Mouse (Mus musculus) liver, embryonic 15.5 days (tissue): Measurements from ENCODE around the gene Gxylt2. TPM values are rescaled to one million over a fixed set of nuclear protein-coding genes. Genes with fewer than 3 reads are reported as not detected.
A peak's percentile ranks its signal among the peaks of the same experiment; 100 is the strongest.

Experiments
- ATAC-seq: fragments of 200-750 bp; cut with Nextera tagmentation; 2 replicates; pipeline ENCODE4 v1.8.0; 2017; ENCODE audit warnings: moderate number of reproducible peaks, mild to moderate bottlenecking, moderate library complexity; ENCODE audit not compliant: insufficient read depth
- H3K27ac ChIP-seq: fragments of 300-500 bp; sonication (generic); replicated peaks from 2 replicates; pipeline ENCODE4 v1.5.1; 2015; ENCODE audit warnings: mild to moderate bottlenecking, inconsistent platforms
- H3K27me3 ChIP-seq: fragments of 300-500 bp; sonication (generic); 2 replicates; pipeline ENCODE4 v1.6.1; 2015; ENCODE audit warnings: mild to moderate bottlenecking, inconsistent platforms
- H3K36me3 ChIP-seq: fragments of 300-500 bp; sonication (generic); replicated peaks from 2 replicates; pipeline ENCODE4 v1.6.1; 2015; ENCODE audit warnings: moderate library complexity, mild to moderate bottlenecking, inconsistent platforms
- H3K4me1 ChIP-seq: fragments of 300-500 bp; sonication (generic); replicated peaks from 2 replicates; pipeline ENCODE4 v1.6.1; 2015; ENCODE audit warnings: inconsistent platforms
- H3K4me2 ChIP-seq: fragments of 300-500 bp; sonication (generic); 2 replicates; pipeline ENCODE4 v1.6.1; 2015; ENCODE audit warnings: moderate library complexity, mild to moderate bottlenecking, inconsistent platforms
- H3K4me3 ChIP-seq: fragments of 300-500 bp; sonication (generic); replicated peaks from 2 replicates; pipeline ENCODE4 v1.5.1; 2015; ENCODE audit warnings: mild to moderate bottlenecking, inconsistent platforms
- H3K9ac ChIP-seq: fragments of 300-500 bp; sonication (generic); 2 replicates; pipeline ENCODE4 v1.6.1; 2015; ENCODE audit warnings: moderate library complexity, mild to moderate bottlenecking, inconsistent platforms
- H3K9me3 ChIP-seq: fragments of 300-500 bp; sonication (generic); replicated peaks from 2 replicates; pipeline ENCODE4 v1.6.1; 2016; ENCODE audit warnings: inconsistent platforms
- WGBS: fragments of 180-500 bp; shearing (Covaris S2); methylation state at CpG from one replicate; pipeline ENCODE4 v1.1.7; 2015; ENCODE audit warnings: mixed read lengths; ENCODE audit not compliant: insufficient replicate concordance; 5-methylcytosine and 5-hydroxymethylcytosine counted together
- polyA plus RNA-seq: library from polyadenylated mRNA; unstranded; fragments of >200 nt; fragmentation: Nextera tagmentation; extraction: Ambion mirVana; gene quantifications from 2 replicates; pipeline ENCODE4 v1.2.1, GENCODE M21; 2015

Gxylt2 gene
- polyA plus RNA-seq, 1 experiment from 2014 or later = 0.14 TPM

GRCm38 (mm10) chr6:100826046-100826445, 121.5 kb downstream of the Gxylt2 start:
- Histone ChIP-seq H3K4me2 (no peak overlapping the region), H3K9me3 (no peaks in the 10 kb centered on the region), H3K9ac (no peak overlapping the region), H3K36me3 (no peaks in the 10 kb centered on the region), H3K4me3 (no peak overlapping the region), H3K4me1 (no peaks in the 10 kb centered on the region), H3K27ac (no peak overlapping the region), H3K27me3 (no peaks in the 10 kb centered on the region)
- WGBS = 54% methylated on average over 6 of the region's 6 CpGs
- ATAC-seq = no peak

GRCm38 (mm10) chr6:100828565-100828964, 124.0 kb downstream of the Gxylt2 start:
- 72% methylated on average over 7 of the region's 7 CpGs for WGBS
- no peak overlapping the region for H3K4me3 ChIP-seq
- no peak for ATAC-seq
- H3K9ac ChIP-seq = no peak overlapping the region
- no peak overlapping the region for H3K27ac ChIP-seq
- peaks cover 5% of the 10 kb centered on the region for H3K4me1 ChIP-seq
- H3K27me3 ChIP-seq = no peaks in the 10 kb centered on the region
- H3K9me3 ChIP-seq = no peaks in the 10 kb centered on the region
- no peak overlapping the region for H3K4me2 ChIP-seq
- H3K36me3 ChIP-seq = no peaks in the 10 kb centered on the region

DNA sequence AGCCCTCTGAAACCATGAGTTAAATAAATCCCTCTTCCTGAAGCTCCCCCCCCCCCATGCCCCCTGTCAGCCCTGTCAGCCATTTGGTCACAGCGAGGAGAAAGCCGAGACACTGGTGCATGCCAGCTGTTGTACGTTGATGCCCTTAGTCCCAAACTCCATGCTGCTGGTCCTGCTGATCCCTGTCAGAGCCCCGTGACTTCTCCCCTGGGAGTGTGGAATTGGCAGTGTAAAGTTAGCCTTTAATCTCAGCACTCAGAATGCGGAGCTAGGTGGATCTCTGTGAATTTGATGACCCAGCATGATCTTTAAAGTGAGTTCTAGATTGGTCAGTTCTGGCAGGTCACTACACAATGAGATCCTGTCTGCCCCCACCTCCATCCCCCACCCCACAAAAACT, 125.2 kb downstream of the Gxylt2 start:
- no peak for ATAC-seq
- H3K36me3 ChIP-seq = no peaks in the 10 kb centered on the region
- H3K27ac ChIP-seq = no peak overlapping the region
- H3K4me1 ChIP-seq = peaks cover 7% of the 10 kb centered on the region
- WGBS = 74% methylated on average over 5 of the region's 5 CpGs
- H3K9ac ChIP-seq = no peak overlapping the region
- H3K4me2 ChIP-seq = no peak overlapping the region
- no peaks in the 10 kb centered on the region for H3K9me3 ChIP-seq
- no peaks in the 10 kb centered on the region for H3K27me3 ChIP-seq
- no peak overlapping the region for H3K4me3 ChIP-seq

- H3K27ac ChIP-seq = no peak overlapping the region
- peaks cover 10% of the 10 kb centered on the region for H3K36me3 ChIP-seq
- H3K4me3 ChIP-seq = no peak overlapping the region
- H3K9ac ChIP-seq = no peak overlapping the region
- H3K27me3 ChIP-seq = no peaks in the 10 kb centered on the region
- H3K4me1 ChIP-seq = peaks cover 16% of the 10 kb centered on the region
- ATAC-seq = no peak
- 51% methylated on average over 3 of the region's 3 CpGs for WGBS
- H3K9me3 ChIP-seq = no peaks in the 10 kb centered on the region
- no peak overlapping the region for H3K4me2 ChIP-seq
Measured at GRCm38 (mm10) chr6:100831188-100831587, 126.7 kb downstream of the Gxylt2 start.

DNA sequence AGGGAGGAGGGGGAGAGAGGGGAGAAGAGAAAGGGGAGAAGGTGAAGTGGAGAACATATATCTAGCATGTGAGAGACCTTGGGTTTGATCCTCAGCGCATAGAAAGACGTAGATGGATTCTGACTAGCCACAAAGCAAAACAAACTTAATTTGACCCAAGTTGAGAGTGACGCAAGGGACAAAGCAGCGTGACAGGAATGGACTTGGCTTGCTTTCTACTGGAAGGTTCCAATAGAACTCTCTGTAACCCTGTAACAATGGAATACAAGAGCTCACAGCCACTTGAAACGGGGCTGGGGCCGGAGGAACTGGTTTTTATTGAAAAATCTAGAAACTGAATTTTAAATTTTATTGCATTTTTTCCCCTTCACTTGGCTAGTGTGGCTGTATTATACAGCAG, 127.2 kb downstream of the Gxylt2 start:
- peaks cover 16% of the 10 kb centered on the region for H3K4me1 ChIP-seq
- no peak overlapping the region for H3K4me2 ChIP-seq
- no peak overlapping the region for H3K4me3 ChIP-seq
- H3K9ac ChIP-seq = no peak overlapping the region
- no peaks in the 10 kb centered on the region for H3K9me3 ChIP-seq
- ATAC-seq = no peak
- no peak overlapping the region for H3K27ac ChIP-seq
- 82% methylated on average over 6 of the region's 6 CpGs for WGBS
- no peaks in the 10 kb centered on the region for H3K27me3 ChIP-seq
- peaks cover 16% of the 10 kb centered on the region for H3K36me3 ChIP-seq

DNA sequence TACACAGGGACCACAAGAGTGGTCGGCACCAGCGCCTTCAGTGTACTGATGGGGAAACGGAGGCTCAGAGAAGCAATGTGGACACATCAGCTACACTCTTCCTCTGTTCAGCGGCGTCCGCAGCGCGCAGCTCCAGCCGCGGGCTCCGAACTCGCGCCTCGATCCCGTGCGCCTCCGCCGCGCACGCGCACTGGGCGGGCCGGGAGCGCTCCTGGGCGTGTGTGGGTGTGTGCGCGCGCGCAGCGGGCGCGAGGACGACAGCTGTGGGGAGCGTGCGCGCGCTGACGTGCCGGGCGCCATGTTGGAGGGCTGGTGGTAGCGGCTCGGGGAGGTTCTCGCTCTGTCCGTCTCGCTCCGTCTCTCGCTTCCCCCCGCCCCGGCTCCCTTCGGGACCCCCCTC, 128.8 kb downstream of the Gxylt2 start, which contains the start of gene Ppp4r2:
Gene Ppp4r2, plus strand, starts transcription at position 268 of the 400 bp plus-strand sequence.
- peak; percentile 99 for ATAC-seq
- Histone ChIP-seq H3K36me3 (peaks cover 32% of the 10 kb centered on the region), H3K4me2 (peak within 1 kb of the TSS; percentile 72), H3K4me1 (peaks cover 27% of the 10 kb centered on the region), H3K9ac (peak within 1 kb of the TSS; percentile 88), H3K4me3 (peak within 1 kb of the TSS; percentile 92), H3K27me3 (no peaks in the 10 kb centered on the region), H3K9me3 (no peaks in the 10 kb centered on the region), H3K27ac (peak within 1 kb of the TSS; percentile 83)
- under 1% methylated on average over 40 of the region's 50 CpGs for WGBS

DNA sequence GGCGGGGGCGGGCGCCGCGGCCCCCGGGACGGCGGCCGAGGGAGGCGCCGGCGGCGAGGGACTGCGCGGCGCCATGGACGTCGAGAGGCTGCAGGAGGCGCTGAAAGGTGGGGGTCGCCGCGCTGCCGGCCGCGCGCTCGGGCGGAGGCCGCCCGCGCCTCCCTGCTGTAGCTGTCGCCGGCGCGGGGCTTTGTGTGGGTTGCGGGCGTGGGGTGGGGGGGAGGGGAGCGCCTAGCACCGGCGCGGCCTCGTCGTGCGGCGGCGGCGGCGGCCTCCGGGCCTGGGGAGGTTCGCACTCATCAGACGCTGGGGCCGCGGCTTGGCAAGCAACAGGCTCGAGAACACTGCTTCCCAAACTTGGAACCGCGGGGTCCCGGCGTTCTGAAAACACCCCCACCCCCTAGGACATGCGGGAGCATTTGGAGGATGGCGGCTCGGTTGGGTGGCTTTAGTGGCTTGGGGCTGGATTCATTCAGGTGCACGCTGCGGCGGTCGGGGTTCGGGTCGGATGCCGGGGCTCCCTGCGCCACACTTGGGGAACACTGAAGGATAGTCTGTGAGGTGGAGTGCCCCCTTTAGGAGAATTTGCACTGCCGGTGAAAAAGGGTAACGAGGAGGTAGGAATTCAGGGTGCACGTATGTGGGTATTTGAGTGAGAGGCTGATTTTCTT, 129.4 kb downstream of the Gxylt2 start:
- peak; percentile 85 for ATAC-seq
- peaks cover 27% of the 10 kb centered on the region for H3K4me1 ChIP-seq
- under 1% methylated on average over 67 of the region's 72 CpGs for WGBS
- H3K9ac ChIP-seq = peak overlapping the region; percentile 88
- peak overlapping the region; percentile 92 for H3K4me3 ChIP-seq
- peaks cover 37% of the 10 kb centered on the region for H3K36me3 ChIP-seq
- peak overlapping the region; percentile 83 for H3K27ac ChIP-seq
- peak overlapping the region; percentile 72 for H3K4me2 ChIP-seq
- no peaks in the 10 kb centered on the region for H3K9me3 ChIP-seq
- no peaks in the 10 kb centered on the region for H3K27me3 ChIP-seq

GRCm38 (mm10) chr6:100834489-100835160, 130.1 kb downstream of the Gxylt2 start:
- peak overlapping the region; percentile 72 for H3K4me2 ChIP-seq
- peaks cover 42% of the 10 kb centered on the region for H3K36me3 ChIP-seq
- 23% methylated on average over 9 of the region's 9 CpGs for WGBS
- 0 out of 2 replicates have a peak overlapping the region, but pooled peaks have one; percentile 83 for H3K27ac ChIP-seq
- no peaks in the 10 kb centered on the region for H3K27me3 ChIP-seq
- peaks cover 30% of the 10 kb centered on the region for H3K4me1 ChIP-seq
- no peaks in the 10 kb centered on the region for H3K9me3 ChIP-seq
- peak overlapping the region; percentile 88 for H3K9ac ChIP-seq
- ATAC-seq = no peak
- peak overlapping the region; percentile 92 for H3K4me3 ChIP-seq

GRCm38 (mm10) chr6:100845058-100845457, 140.5 kb downstream of the Gxylt2 start:
- peaks cover 16% of the 10 kb centered on the region; the same call in 1 of the 2 replicates for H3K4me1 ChIP-seq
- WGBS = 78% methylated on average over 4 of the region's 4 CpGs
- no peaks in the 10 kb centered on the region for H3K27me3 ChIP-seq
- H3K9ac ChIP-seq = no peak overlapping the region
- H3K27ac ChIP-seq = no peak overlapping the region
- ATAC-seq = no peak
- H3K36me3 ChIP-seq = peaks cover 60% of the 10 kb centered on the region
- no peak overlapping the region for H3K4me2 ChIP-seq
- H3K4me3 ChIP-seq = no peak overlapping the region
- H3K9me3 ChIP-seq = no peaks in the 10 kb centered on the region

DNA sequence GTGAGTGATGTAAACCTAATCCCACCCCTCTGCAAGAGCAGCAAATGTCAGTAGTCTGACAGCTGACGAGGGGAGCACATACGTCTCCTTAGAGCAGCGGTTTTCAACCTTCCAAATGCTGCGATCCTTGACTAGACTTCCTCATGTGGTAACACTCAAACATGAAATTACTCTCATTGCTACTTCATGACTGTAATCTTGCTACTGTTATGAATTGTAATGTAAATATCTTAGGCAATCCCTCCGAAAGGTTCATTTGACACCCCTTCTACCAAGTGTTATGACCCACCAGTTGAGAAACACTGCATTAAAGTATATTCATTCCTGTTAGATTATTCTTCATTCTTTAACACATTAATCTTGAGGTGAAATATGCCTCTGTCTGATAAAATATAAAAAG, 142.7 kb downstream of the Gxylt2 start:
- H3K27ac ChIP-seq = no peak overlapping the region
- H3K4me2 ChIP-seq = no peak overlapping the region
- no peak overlapping the region for H3K4me3 ChIP-seq
- no peak for ATAC-seq
- H3K9ac ChIP-seq = no peak overlapping the region
- WGBS = 79% methylated on average over 5 of the region's 5 CpGs
- no peaks in the 10 kb centered on the region for H3K9me3 ChIP-seq
- peaks cover 51% of the 10 kb centered on the region for H3K36me3 ChIP-seq
- H3K4me1 ChIP-seq = peaks cover 35% of the 10 kb centered on the region
- H3K27me3 ChIP-seq = no peaks in the 10 kb centered on the region

- Histone ChIP-seq H3K4me3 (no peak overlapping the region), H3K9me3 (no peaks in the 10 kb centered on the region), H3K4me2 (no peak overlapping the region), H3K4me1 (peaks cover 35% of the 10 kb centered on the region), H3K9ac (no peak overlapping the region), H3K27ac (no peak overlapping the region), H3K36me3 (peaks cover 43% of the 10 kb centered on the region), H3K27me3 (no peaks in the 10 kb centered on the region)
- no peak for ATAC-seq
- WGBS = 82% methylated on average over 9 of the region's 9 CpGs
Measured at GRCm38 (mm10) chr6:100848682-100849375, 144.3 kb downstream of the Gxylt2 start.
